Mouse (Mus musculus) left cerebral cortex, postnatal 10 days (tissue): ENCODE measurements around the gene Pax1. TPM values are rescaled to one million over a fixed set of nuclear protein-coding genes. Genes with fewer than 3 reads are reported as not detected.

Source experiments
- DNase-seq, 2 experiments: peaks; one replicate each; pipeline ENCODE4 v3.0.0; 2021 to 2022; ENCODE audit warnings: low spot score in 2 of 2, mixed read lengths in 1 of 2; ENCODE audit errors: extremely low spot score in 1 of 2
- intact Hi-C: fragments of 180-260 bp; cut with DNase I; formaldehyde crosslinking; loops from one replicate; pipeline ENCODE4 v1.15.1; 2025
- total RNA-seq, 2 experiments: library from RNA; stranded (reverse); gene quantifications; 2 replicates each; pipeline ENCODE4 v1.2.3; 2021

Pax1 gene
- not detected for total RNA-seq

DNA sequence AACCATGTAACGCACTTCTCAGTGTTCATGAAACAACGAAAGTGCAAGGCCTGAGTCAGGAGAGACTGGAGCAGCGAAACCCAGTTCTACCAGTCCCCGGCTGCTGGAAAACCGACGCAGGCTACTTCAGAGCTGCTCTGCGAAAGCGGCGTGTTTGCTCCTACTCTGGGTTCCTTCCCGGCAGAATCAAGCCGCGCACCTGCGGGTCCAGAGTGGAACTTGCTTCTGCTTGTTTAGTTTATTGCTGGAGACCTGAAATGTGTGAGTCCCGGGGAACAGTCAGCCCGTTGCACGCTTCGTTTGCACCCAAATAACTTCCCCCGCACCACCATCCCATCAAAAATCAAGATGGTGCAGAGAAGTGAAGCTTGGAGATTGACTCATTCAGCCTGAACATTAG, at the start of gene Pax1:
TSS of gene Pax1 (plus strand) at position 345 of the 400 bp plus-strand sequence.
- no peak for DNase-seq
- intact Hi-C loops = loop anchor here (5.0 kb wide), 3 partner anchors 174 to 524 kb away; no protein-coding TSS in a partner anchor

DNA sequence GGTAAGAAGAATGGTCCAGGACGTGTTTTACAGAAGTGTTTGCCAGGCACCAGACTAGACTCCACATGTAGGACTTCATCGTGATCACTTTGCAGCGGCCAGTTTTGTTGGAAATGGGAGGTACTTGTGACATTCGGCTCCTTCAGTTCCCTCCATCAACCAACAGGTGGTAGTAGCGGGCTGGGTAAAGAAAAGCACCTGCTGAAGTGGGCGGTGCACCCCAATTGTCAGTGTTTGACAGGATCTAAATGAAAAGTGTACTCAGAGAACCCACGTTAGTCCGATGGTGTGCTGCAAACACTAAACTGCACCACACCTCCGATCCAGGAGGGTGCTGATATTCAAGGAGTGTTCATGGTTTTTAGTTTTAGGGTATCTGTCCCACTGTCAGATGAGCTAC, 40.7 kb upstream of the Pax1 start:
- intact Hi-C loops = no loop called here
- DNase-seq = peak in 1 of 2 experiments; percentile 27

DNA sequence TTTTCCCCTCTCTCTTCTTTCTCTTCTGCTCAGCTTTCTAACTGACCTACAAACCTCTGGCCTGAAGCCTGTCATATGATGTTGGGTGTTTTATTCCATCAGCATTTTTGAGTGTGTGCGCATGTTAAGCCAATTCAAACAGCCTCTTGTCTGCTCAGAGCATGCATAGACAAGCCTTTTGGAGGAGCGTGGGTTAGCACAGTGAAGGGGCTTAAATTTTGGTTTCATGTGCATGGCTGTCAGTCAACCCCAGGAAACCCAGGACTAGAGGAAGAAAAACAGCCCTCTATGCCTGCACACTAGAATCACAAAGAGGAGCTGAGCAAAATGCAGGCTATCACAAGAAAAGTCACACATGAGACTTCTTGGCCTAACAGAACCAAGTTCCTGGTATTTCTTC, 36.5 kb upstream of the Pax1 start:
- intact Hi-C loops = no loop called here

DNA sequence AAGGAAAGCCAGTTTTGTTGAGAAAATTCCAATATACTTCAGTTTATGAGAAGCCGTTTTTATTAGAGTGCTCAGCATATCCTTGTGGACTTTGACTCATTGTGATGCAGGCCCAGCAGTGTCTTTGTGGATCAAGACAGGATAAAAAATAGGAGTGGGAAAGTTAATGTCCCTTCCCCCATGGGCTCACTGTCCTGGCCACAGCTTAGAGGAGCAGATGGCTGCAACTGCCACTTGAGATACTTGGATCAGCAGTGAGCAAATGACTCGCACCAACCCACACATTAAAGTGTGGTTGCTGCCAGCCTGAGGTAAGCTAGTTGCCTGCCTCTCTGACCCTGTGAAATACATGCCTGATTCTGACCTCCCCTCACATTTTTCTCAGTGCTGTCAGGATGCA, 29.0 kb upstream of the Pax1 start:
- DNase-seq = no peak
- intact Hi-C loops = no loop called here

More for the DNA sequence above, 36.5 kb upstream of the Pax1 start:
- DNase-seq = no peak

DNA sequence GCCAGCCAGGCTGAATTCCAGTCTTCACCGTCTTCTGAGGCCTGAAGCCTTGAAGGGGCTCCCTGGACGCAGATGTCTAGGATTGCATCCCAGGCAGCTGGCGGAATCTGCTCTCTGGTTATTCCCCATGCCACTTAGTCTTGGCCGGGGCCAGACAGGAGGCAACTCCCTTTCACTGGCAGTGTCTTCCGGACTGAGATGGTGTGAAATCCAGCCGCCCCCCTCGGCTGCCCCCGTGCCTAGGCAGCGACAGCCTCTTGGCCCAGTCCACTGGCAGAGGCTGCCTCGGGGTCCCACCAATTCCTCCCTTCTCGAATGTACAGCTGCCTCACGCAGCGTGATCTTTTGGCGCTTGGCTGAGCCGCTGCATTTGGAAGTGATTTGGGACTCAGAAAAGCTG, 23.0 kb upstream of the Pax1 start:
- intact Hi-C loops = no loop called here
- no peak for DNase-seq

DNA sequence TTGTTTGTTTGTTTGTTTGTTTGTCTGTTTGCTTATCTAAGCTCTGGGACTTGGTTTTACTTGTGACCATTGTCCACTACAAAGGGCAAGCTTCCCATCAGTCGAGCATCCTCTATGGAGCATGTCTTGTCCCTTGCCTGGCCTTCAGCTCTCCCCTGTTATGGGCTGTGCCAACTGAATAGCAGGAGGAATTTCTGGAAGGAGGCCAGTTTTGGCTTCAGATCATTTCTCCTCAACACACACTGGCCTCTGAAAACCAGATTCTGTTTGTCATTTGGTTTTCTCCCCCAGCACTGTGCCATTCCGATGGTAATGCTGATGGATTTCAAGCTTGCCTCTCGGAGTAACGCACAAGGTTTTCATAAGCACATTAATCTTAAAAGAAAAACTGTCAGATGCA, 21.9 kb upstream of the Pax1 start:
- DNase-seq = no peak
- intact Hi-C loops = no loop called here

DNA sequence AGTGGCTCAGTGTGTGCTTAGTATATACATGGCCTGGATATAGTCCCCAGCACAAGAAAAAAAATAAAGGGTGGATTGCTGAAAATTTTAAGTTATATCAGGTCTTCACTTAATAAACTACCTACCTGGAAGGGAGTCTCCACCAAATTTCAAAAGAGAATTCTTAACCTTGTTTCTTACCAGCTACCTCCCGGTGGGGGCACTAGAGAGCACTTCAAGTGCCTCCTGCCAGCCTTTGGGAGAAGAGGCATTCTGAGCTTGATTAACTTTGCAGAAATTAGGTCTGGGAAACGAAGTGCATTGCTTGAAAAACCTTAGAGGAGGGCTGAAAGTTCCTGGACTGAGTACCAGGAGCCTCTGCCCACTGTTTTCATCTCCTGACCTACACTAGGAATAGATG, 19.5 kb upstream of the Pax1 start:
- intact Hi-C loops = no loop called here
- no peak for DNase-seq

DNA sequence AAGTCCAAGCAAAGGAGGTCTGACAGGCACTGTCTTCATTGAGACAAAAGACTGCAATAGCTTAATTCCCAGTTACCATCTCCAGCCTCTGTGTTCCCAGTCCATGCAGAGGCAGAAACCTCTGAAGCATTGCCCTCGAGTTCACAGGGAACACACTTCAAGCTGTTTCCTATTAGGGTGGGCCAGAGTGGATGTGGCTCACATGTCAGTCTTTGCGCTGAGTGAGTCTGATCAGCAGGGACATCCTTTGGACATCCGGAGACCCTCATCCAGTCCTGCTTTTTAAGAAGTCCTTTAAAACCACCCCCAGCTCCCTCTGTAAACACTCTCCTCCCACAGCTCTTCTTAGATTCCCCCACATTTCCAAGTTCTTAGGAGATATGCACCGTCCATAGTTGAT, 2.0 kb upstream of the Pax1 start:
- intact Hi-C loops = loop anchor here (5.0 kb wide), 3 partner anchors 172 to 522 kb away; no protein-coding TSS in a partner anchor
- DNase-seq = no peak

DNA sequence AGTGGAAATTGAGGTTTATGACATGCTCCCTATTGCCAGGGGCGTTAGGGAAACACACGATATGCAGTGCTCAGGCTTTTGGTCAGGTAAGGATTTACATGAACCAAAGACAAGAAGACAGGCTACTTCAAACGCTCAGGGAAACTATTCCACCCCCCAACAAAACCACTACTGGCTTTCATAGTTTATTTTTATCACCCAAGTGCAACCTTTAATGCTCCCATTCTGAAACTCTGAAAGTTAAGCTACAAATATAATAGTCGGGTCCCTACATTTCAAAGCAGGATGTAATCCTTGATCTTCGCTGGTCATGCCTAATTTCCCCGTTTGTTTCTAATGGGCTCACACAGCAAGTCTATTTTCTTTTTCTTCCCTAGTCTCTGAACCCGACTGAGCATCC, 1.3 kb upstream of the Pax1 start:
- no peak for DNase-seq
- intact Hi-C loops = loop anchor here (5.0 kb wide), 3 partner anchors 173 to 523 kb away; no protein-coding TSS in a partner anchor

DNA sequence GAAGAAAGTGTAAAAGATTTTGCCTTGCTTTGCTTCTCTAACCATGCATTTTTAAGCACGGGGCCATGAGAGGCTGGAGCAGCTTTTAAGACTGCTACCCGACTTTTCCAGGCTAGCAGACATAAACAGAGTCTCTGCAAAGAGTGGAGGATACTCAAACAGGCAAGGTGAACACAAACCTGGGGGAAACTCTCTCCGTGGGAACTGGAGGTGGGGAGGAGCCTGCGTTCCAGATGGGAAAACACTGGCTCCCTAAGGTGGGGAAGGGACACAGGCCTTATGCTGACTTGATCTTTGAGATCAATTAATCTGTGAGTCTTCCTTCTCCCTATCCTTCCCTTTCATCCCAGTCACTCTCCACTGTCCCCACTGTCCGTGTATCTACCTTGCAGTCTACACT, 869 bp upstream of the Pax1 start:
- no peak for DNase-seq
- intact Hi-C loops = loop anchor here (5.0 kb wide), 3 partner anchors 174 to 524 kb away; no protein-coding TSS in a partner anchor

DNA sequence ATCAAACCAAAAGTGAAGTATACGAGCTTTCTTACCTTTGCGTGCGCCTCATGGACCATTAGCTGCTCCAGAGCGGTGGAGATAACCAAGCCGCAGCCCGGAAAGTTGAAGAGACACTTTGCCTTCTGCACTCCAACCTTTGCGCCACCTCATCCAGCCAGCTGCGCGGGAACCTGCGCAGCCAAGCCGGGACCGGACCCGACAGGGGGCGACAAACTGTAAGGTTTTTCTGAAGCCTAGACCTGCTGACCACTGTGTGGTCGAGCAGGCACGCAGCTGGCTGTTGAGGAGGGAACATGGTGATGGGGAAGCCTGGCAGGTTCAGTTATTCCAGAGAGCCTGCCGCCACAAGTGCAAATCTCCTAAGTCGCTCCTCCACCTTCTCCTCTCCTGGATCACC, 591 bp downstream of the Pax1 start:
- peak in 1 of 2 experiments; percentile 30 for DNase-seq
- intact Hi-C loops = loop anchor here (5.0 kb wide), 3 partner anchors 175 to 525 kb away; no protein-coding TSS in a partner anchor

DNA sequence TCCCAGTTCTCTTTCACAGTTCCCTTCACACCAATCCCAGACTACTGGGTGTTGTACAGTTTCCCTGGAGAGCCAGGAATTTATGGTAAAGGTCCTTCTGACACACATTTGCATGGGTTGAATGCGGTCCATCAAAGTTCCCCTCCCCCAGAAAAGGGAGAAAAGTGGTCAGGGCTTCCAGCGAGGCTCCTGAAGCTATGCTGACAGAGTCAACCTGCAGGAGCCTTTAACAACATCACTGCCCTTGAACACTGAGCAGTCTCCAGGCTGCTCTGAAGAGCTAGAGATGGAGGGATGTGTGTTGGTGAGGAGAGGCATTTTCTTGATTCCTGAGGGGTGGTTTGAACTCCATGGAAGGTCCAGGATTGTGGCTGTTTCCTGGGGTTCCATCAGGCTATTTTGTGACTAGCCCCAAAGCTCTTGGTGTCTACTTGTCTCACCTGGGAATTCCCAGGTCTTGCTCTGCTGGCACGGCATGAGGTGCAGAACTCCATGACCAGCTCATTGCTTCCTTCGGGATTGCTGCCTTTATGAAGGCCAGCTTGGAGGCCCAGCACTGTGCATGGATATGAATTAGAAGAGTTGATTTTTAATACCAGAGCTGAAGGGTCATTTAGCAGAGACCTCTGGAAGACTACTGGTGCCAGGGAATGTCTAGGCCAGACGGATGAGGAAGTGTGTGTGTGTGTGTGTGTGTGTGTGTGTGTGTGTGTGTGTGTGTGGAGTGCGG, 1.8 kb downstream of the Pax1 start:
- intact Hi-C loops = loop anchor here (5.0 kb wide), 3 partner anchors 176 to 526 kb away; no protein-coding TSS in a partner anchor
- no peak for DNase-seq

DNA sequence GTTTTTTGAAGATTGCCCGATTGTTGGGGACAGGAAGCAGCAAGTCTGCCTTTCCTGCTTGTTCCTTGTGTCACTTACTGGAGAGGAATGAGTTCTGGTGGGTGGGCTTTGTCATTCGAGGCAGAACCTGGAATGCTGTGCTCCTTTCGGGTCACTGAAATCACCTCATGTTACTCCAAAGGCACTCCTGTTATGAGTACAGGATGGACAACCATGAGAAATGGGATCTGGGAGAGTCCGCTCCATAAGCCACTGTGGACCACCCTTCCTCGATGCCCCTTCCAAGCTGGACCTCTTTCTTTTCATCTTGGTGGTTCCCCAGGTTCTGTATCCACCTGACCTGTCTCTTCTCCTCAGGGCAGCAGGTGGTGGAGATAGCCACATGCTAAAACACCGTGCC, 2.5 kb downstream of the Pax1 start:
- no peak for DNase-seq
- intact Hi-C loops = loop anchor here (5.0 kb wide), 3 partner anchors 177 to 527 kb away; no protein-coding TSS in a partner anchor

DNA sequence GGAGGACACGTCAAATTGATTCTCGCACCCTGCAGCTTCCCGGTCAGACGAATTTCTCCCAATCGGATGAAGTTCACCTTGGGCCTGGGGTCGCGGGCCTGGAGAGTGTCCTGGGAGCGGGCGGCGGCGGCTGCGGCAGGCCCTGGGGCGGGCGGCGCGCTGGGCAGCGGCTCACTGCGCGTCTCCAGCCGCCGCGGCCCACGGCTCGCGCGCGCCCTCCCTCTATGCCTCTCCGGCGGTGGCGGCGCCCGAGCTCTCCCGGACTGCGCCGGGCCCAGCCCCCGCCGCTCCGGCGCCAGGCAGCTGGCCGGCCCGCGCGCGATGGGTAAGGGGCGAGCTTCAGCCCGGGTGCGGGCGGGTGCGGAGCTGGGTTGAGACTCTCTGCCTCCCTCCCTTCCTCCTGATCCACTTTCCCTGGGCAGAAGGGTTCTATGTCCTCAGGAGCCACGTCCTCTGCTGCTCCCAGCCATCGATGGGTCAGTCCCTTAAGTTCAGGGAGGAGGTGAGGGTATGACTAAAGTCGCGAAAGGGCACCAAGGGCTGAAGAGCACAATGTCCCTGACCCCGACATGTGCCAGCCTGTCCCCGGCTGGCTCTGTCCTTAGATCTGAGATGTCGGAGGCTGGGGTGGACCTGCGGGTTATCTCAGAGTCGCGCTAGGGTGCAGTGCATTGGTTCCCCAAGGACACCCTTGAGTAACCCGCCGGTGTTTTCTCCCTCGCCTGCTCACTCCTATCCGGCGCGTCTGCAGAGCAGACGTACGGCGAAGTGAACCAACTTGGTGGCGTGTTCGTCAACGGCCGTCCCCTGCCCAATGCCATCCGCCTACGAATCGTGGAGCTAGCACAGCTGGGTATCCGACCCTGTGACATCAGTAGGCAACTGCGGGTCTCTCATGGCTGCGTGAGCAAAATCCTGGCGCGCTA, 3.5 kb downstream of the Pax1 start:
- intact Hi-C loops = loop anchor here (5.0 kb wide), 4 partner anchors 178 to 682 kb away; partner anchors contain the start of gene Foxa2
- no peak for DNase-seq

DNA sequence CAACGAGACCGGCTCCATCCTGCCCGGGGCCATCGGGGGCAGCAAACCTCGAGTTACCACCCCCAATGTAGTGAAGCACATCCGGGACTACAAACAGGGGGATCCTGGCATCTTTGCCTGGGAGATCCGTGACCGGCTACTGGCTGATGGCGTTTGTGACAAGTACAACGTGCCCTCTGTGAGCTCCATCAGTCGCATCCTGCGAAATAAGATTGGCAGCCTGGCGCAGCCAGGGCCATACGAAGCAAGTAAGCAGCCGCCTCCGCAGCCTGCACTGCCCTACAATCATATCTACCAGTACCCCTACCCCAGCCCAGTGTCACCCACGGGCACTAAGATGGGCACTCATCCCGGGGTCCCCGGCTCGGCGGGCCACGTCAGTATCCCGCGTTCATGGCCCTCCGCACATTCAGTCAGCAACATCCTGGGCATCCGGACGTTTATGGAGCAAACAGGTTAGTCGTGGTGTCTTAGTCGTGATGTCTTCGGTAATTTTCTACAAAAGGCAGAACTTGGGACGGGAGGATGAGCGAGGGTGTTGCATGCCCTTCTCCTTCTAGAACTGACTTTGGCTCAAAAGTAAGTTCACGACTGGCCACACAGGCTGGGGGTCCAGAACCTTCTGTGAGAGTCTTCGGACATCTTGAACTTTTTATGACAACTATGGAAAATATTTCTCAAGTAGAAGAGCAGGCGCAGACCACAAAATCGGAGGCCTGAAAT, 4.3 kb downstream of the Pax1 start:
- intact Hi-C loops = loop anchor here (5.0 kb wide), 1 partner anchor 681 kb away; the partner anchor contains the start of gene Foxa2
- no peak for DNase-seq

DNA sequence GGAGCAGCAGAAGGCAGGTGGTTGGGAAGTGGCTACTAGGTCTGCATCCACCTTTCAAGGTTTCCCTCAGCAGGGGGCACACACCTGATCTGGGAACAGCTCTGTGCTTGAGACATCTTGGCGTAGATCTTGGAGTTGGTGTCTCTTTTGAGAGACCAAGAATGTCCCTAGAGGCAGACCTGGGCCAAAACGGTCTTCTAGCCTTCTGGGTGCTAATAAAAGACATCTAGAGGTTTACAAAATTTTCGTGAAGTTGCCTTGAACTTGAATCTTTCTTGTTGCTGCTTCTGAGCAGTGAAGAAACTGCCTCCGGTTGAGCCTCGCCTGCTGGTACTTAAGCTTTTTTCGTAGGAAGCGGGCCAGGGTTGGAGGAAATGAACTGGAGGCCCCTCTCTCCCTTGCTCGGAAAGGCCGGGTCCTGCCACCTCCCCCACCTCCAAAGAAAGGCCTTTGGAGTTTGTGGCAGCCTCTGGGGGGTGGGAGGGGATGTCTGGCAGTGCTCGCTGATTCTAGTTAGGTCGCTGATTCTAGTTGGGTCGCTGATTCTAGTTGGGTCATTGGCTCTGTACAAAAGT, 5.6 kb downstream of the Pax1 start:
- intact Hi-C loops = loop anchor here (5.0 kb wide), 1 partner anchor 680 kb away; the partner anchor contains the start of gene Foxa2
- DNase-seq = no peak

DNA sequence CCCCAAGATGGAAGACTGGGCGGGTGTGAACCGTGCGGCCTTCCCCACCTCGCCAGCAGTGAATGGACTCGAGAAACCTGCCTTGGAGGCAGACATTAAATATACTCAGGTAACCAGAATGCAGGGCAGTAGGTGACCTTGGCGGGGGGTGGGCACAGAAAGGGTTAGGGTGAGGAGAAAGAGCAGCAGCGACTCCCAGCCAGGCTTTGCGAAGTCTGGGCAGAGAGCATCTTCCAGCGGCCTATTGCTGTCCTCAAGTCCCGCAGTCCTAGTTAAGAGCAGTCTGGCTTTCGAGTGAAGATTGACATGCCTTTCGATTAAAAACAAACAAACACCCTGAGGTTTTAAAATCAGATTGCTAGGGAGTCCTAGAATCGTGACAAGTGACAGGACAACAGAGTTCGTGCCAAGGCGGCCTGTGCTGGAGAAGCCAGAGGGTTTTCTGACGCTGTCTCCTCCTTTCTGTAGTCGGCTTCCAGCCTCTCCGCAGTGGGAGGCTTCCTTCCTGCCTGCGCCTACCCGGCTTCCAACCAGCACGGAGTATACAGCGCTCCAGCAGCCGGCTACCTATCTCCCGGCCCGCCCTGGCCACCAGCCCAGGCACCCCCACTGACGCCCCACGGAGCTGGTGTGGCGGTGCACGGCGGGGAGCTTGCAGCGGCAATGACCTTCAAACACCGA, 6.3 kb downstream of the Pax1 start:
- peak in 1 of 2 experiments; percentile 27 for DNase-seq
- intact Hi-C loops = loop anchor here (5.0 kb wide), 1 partner anchor 679 kb away; the partner anchor contains the start of gene Foxa2

DNA sequence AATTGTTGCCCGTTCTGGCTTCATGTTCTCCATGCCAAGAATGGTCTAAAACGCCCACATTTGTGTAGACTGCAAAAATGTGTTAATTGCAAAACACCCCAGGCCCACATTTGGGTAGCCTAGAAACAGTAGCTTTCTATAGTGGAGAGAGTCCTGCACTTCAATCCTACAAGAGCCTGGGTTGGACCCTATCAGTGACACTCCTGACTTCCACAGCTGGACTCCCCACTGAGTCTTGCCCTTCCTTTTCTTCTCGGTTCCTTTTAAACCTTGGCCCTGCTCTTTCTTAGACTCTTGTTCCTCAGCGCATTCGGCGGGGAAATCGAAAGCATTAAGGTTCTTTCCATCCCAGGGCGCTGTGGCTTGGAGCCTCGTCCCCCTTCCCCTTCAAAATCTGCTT, 7.8 kb downstream of the Pax1 start:
- intact Hi-C loops = loop anchor here (5.0 kb wide), 1 partner anchor 678 kb away; the partner anchor contains the start of gene Foxa2
- DNase-seq = no peak
